Mouse (Mus musculus) erythroblast, embryonic 14.5 days (primary cell): ENCODE data around the gene Gm4969. TPM values are rescaled to one million over a fixed set of nuclear protein-coding genes. Genes with fewer than 3 reads are reported as not detected.

Experiments used
- H3K27me3 ChIP-seq: 2 replicates; pipeline ENCODE4 v1.6.1; 2012; ENCODE audit warnings: inconsistent platforms; ENCODE audit not compliant: control insufficient read depth
- H3K36me3 ChIP-seq: 2 replicates; pipeline ENCODE4 v1.6.1; 2012; ENCODE audit warnings: mild to moderate bottlenecking, inconsistent platforms; ENCODE audit not compliant: control insufficient read depth
- H3K4me1 ChIP-seq: 2 replicates; pipeline ENCODE4 v1.6.1; 2012; ENCODE audit warnings: inconsistent platforms; ENCODE audit not compliant: control insufficient read depth
- H3K4me3 ChIP-seq: replicated peaks from 2 replicates; pipeline ENCODE3; 2012; ENCODE audit warnings: moderate library complexity, mild to moderate bottlenecking, inconsistent platforms
- H3K9me3 ChIP-seq: 2 replicates; pipeline ENCODE4 v1.6.1; 2012; ENCODE audit warnings: low read length, inconsistent platforms, mixed read lengths; ENCODE audit not compliant: control insufficient read depth
- GATA1 ChIP-seq: IDR thresholded peaks from 2 replicates; pipeline ENCODE4 v1.6.1; 2012; ENCODE audit warnings: low read length, inconsistent platforms, mixed read lengths
- TAL1 ChIP-seq: IDR thresholded peaks from 3 replicates; pipeline ENCODE4 v1.6.1; 2012; ENCODE audit warnings: low read length, inconsistent platforms, mixed read lengths
- polyA plus RNA-seq: library from polyadenylated mRNA; stranded (reverse); fragments of >175 nt; gene quantifications from 2 replicates; pipeline ENCODE4 v1.2.3, GENCODE M21; 2012

Gene Gm4969
- polyA plus RNA-seq, 1 experiment: not detected

DNA sequence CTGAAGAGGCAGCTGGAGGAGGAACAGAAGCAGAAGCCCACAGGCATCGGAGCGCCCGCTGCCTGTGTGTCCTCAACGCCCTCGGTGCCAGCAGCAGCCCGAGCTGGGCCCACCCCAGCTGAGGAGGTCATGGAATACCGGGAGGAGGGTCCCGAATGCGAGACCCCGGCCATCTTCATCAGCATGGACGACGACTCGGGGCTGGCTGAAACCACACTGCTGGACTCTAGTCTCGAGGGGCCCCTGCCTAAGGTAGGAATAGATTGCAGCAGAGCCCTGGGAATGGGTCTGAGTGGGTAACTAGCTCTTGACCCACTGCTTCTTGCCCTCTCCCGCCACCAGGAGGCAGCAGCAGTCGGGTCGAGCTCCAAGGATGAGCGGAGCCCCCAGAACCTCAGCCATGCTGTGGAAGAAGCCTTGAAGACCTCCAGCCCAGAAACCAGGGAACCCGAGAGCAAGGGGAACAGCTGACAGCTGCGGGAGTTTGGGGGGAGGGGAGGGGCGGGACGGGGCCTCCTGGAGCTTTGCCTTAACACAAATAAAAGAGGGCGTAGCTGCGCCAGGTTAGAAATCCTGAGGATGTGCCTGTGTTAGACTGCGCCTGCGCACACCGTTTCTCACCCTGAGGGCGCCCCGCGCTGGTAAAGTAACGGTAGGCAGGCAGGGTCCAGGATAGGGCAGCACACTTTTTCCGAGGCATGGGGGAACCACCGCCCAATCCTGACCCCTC, 64.0 kb downstream of the Gm4969 start, which contains the start of gene Rsph6a:
Gene Rsph6a, plus strand, starts transcription at position 644 of the 730 bp plus-strand sequence.
- peaks cover 59% of the 10 kb centered on the region for H3K36me3 ChIP-seq
- H3K4me1 ChIP-seq: no peaks in the 10 kb centered on the region
- no peaks in the 10 kb centered on the region for H3K27me3 ChIP-seq
- no peaks in the 10 kb centered on the region for H3K9me3 ChIP-seq
- H3K4me3 ChIP-seq: no peak within 1 kb of the TSS
- TF ChIP-seq TAL1: no peak
- TF ChIP-seq GATA1: no peak

DNA sequence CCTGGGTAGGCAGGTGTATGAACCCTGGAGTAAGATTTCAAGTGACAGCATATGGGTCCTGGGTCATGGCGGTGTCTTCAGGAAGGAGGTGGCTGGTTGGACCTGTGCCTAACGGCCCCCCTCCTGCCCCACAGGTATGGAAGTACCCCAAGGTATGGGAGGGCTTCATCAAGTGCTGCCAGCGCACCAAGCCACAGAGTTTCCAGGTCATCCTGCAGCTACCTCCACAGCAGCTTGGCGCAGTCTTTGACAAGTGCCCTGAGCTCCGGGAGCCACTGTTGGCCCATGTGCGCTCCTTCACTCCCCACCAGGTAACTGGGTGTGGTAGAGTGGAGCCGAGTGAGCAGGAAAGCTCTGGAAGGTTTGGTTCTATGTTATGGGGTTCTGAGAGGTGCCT, 65.0 kb downstream of the Gm4969 start:
- TF ChIP-seq TAL1: no peak
- TF ChIP-seq GATA1: no peak

DNA sequence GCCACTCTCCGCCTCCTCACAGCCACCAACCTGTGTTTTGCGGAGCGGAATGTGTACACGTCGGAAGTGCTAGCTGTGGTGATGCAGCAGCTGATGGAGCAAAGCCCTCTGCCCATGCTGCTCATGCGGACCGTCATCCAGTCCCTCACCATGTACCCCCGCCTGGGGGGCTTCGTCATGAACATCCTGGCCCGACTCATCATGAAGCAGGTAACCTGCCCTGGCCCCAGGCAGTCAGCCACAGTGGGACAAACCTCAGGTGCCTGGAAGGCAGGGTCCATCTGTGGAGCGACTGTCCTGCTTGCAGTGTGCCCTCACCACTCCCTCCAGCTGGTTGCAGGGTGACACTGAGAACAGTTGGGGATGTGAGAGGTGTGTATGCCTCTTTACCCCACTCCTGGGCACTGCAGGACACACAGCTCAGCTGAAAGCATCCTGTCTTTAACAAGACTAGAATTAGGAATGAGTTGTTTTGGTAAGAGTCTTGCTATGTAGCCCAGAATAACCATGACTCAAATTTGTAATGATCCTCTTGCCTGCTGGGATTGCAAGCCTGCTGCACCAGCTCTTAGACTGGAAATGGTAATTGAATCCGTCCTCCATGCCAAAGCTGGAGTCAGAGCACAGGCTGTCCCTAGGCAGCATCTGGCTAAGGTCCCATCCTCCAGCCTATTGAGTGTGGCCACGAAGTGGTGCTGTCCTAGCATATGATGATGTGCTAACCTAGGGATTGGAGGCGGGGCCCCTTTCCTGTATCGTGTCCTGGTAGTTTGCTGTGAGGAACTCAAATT, 65.6 kb downstream of the Gm4969 start:
- peaks cover 76% of the 10 kb centered on the region for H3K36me3 ChIP-seq
- no peaks in the 10 kb centered on the region for H3K27me3 ChIP-seq
- no peaks in the 10 kb centered on the region for H3K9me3 ChIP-seq
- H3K4me3 ChIP-seq: no peak overlapping the region
- no peaks in the 10 kb centered on the region for H3K4me1 ChIP-seq
- no peak for TF ChIP-seq GATA1
- TF ChIP-seq TAL1: no peak

More for the DNA sequence above, 65.0 kb downstream of the Gm4969 start:
- Histone ChIP-seq H3K9me3 (no peaks in the 10 kb centered on the region), H3K4me3 (no peak overlapping the region), H3K36me3 (peaks cover 70% of the 10 kb centered on the region), H3K4me1 (no peaks in the 10 kb centered on the region), H3K27me3 (no peaks in the 10 kb centered on the region)

DNA sequence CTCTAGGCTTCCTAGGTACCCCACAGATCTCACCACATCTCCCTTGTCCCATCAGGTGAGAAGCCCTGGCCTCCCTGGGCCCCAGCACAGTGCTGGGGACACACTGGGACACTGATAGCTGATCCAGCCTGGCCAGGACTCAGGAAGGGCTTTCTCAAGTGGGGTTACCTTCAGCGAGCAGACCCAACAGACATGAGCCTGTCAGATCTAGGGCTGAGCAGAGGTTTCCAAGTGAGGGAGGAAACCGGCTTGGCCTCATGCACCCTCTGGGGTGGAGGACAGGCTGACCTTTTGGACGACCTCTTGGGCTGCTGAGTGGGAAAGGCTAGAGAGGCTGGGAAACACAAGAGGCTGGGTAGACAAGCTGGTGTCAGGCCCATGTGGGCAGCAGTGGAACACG, 67.0 kb downstream of the Gm4969 start:
- Histone ChIP-seq H3K4me1 (no peaks in the 10 kb centered on the region), H3K36me3 (peaks cover 90% of the 10 kb centered on the region)
- TF ChIP-seq GATA1 (no peak), TAL1 (no peak)

DNA sequence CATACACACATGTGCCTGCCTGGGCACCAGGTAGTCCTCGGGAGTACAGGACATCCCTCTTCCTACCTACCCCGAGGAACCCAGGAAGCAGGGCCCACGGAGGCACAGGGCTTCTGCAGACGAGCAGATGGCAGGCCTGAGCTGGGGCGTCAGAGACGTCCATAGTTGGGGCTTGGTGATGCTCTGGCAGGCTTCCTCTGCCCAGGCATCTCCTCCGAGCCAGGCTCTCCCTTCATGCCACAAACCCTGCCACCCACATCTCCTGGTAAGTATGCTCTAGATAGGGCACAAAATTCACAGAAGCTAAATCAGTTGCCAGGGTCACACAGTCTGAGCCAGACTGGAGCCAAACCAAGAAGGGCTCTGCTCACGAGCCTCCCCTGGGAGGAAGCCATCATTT, 68.0 kb downstream of the Gm4969 start:
- H3K27me3 ChIP-seq: no peaks in the 10 kb centered on the region
- no peak overlapping the region for H3K4me3 ChIP-seq
- no peak for TF ChIP-seq TAL1
- no peak for TF ChIP-seq GATA1
- peaks cover 98% of the 10 kb centered on the region for H3K36me3 ChIP-seq
- no peaks in the 10 kb centered on the region for H3K4me1 ChIP-seq
- no peaks in the 10 kb centered on the region for H3K9me3 ChIP-seq

More for the DNA sequence above, 67.0 kb downstream of the Gm4969 start:
- no peaks in the 10 kb centered on the region for H3K9me3 ChIP-seq
- H3K27me3 ChIP-seq: no peaks in the 10 kb centered on the region
- no peak overlapping the region for H3K4me3 ChIP-seq

DNA sequence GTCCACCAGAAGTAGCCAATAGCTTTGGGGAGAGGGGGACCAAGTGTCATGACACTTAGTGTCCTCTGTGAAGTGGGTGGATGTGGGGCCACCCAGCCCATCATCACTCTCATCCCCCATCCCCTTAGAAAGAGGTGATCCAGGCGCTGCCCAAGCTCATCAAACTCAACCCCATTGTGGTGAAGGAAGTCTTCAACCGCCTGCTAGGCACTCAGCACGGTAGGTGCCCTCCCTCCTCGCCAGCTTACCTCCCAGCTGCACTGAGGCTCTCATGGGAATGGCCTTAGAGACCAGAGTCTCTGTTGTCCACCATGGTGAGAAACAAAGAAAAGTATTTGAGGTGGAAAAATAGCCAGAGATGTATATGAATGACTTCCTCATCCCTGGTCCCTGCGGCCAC, 68.9 kb downstream of the Gm4969 start:
- Histone ChIP-seq H3K27me3 (no peaks in the 10 kb centered on the region), H3K36me3 (peaks cover 98% of the 10 kb centered on the region), H3K4me1 (no peaks in the 10 kb centered on the region), H3K9me3 (no peaks in the 10 kb centered on the region), H3K4me3 (no peak overlapping the region)
- TF ChIP-seq TAL1 (no peak), GATA1 (no peak)

Other genes starting within 250 kb of the Gm4969 start
- 0.11 and 0.16 TPM in 2 replicates for gene Pglyrp1, start 247.0 kb downstream of the Gm4969 start, polyA plus RNA-seq
- gene Ccdc61, start 208.0 kb downstream of the Gm4969 start, polyA plus RNA-seq: 3.1 and 4.5 TPM in 2 replicates
- not detected in 2 replicates for gene Nova2, start 192.5 kb downstream of the Gm4969 start, polyA plus RNA-seq
- not detected in 2 replicates for gene Nanos2, start 131.0 kb downstream of the Gm4969 start, polyA plus RNA-seq
- gene Mypop, start 127.1 kb downstream of the Gm4969 start, polyA plus RNA-seq: 0.02 TPM in 1 of 2 replicates, not detected in the other
- gene Irf2bp1, start 114.3 kb downstream of the Gm4969 start, polyA plus RNA-seq: 5.0 and 5.5 TPM in 2 replicates
- 0.05 and 0.07 TPM in 2 replicates for gene Foxa3, start 94.8 kb downstream of the Gm4969 start, polyA plus RNA-seq
- 21.6 and 22.6 TPM in 2 replicates for gene Sympk, start 94.0 kb downstream of the Gm4969 start, polyA plus RNA-seq
- gene Rsph6a, start 63.7 kb downstream of the Gm4969 start, polyA plus RNA-seq: 0.06 TPM in 1 of 2 replicates, not detected in the other
- 8.5 and 10.2 TPM in 2 replicates for gene Dmwd, start 42.1 kb downstream of the Gm4969 start, polyA plus RNA-seq
- 6.0 TPM in 2 replicates for gene Dmpk, start 34.5 kb downstream of the Gm4969 start, polyA plus RNA-seq
- gene Six5, start 23.8 kb downstream of the Gm4969 start, polyA plus RNA-seq: 0.23 and 0.34 TPM in 2 replicates
- 1.9 TPM in 2 replicates for gene Fbxo46, start 1.5 kb upstream of the Gm4969 start, polyA plus RNA-seq
- 0.61 and 0.66 TPM in 2 replicates for gene Qpctl, start 30.9 kb upstream of the Gm4969 start, polyA plus RNA-seq
- 9.5 and 12.3 TPM in 2 replicates for gene Snrpd2, start 31.4 kb upstream of the Gm4969 start, polyA plus RNA-seq
- gene Gipr, start 47.8 kb upstream of the Gm4969 start, polyA plus RNA-seq: not detected in 2 replicates
- gene Eml2, start 58.1 kb upstream of the Gm4969 start, polyA plus RNA-seq: 0.25 and 0.57 TPM in 2 replicates
- not detected in 2 replicates for gene Gpr4, start 94.2 kb upstream of the Gm4969 start, polyA plus RNA-seq
- 2.1 and 2.3 TPM in 2 replicates for gene Opa3, start 110.0 kb upstream of the Gm4969 start, polyA plus RNA-seq
- gene Vasp, start 153.4 kb upstream of the Gm4969 start, polyA plus RNA-seq: 17.7 TPM in 2 replicates
- gene Ppm1n, start 161.7 kb upstream of the Gm4969 start, polyA plus RNA-seq: not detected in 2 replicates
- gene Rtn2, start 164.3 kb upstream of the Gm4969 start, polyA plus RNA-seq: 0.29 and 0.44 TPM in 2 replicates
- 7.8 and 8.8 TPM in 2 replicates for gene Fosb, start 191.7 kb upstream of the Gm4969 start, polyA plus RNA-seq
- 3.4 and 3.6 TPM in 2 replicates for gene Ercc1, start 226.4 kb upstream of the Gm4969 start, polyA plus RNA-seq
- gene Cd3eap, start 241.1 kb upstream of the Gm4969 start, polyA plus RNA-seq: 0.70 and 0.83 TPM in 2 replicates
- gene Ppp1r13l, start 241.4 kb upstream of the Gm4969 start, polyA plus RNA-seq: 0.96 and 1.0 TPM in 2 replicates